Mouse (Mus musculus) kidney, postnatal 36 days (tissue): Measurements from ENCODE around the gene Dhx29.
A peak's percentile ranks its signal among the peaks of the same experiment; 100 is the strongest.
"Not testable (repeated sequence)": the region's sequence is repeated elsewhere in the genome, so short reads cannot be mapped to it uniquely, and the experiment has no call there.

Experiments used
- DNase-seq, 2 experiments: peaks; one replicate each; pipeline ENCODE4 v3.0.0; 2021 to 2022; ENCODE audit warnings: mixed read lengths in 2 of 2

The Dhx29 gene

GRCm38 (mm10) chr13:112987991-112988390 lies 60.7 kb downstream of the Dhx29 start:
- DNase-seq: peak; percentile 24 to 53

GRCm38 (mm10) chr13:112988866-112989265 lies 61.6 kb downstream of the Dhx29 start:
- peak in 1 of 2 experiments; percentile 24 for DNase-seq

GRCm38 (mm10) chr13:112989541-112989940 lies 62.3 kb downstream of the Dhx29 start:
- DNase-seq: peak in 1 of 2 experiments; percentile 18

- DNase-seq: no peak
Measured at GRCm38 (mm10) chr13:112990346-112990745, 63.1 kb downstream of the Dhx29 start.

- DNase-seq: peak; percentile 29 to 55
Measured at GRCm38 (mm10) chr13:112993531-112994152, 66.4 kb downstream of the Dhx29 start, which contains the start of gene Mcidas. Mcidas (plus strand) TSS chr13:112993845.

GRCm38 (mm10) chr13:112994191-112994590 lies 66.9 kb downstream of the Dhx29 start:
- DNase-seq: peak; percentile 64 to 83

- peak in 1 of 2 experiments; percentile 17 for DNase-seq
Measured at GRCm38 (mm10) chr13:112996407-112996806, 69.2 kb downstream of the Dhx29 start.

- no peak for DNase-seq
Measured at GRCm38 (mm10) chr13:112997369-112997768, 70.1 kb downstream of the Dhx29 start.

GRCm38 (mm10) chr13:112998427-112999201 lies 71.4 kb downstream of the Dhx29 start:
- peak in 1 of 2 experiments; percentile 37 for DNase-seq

GRCm38 (mm10) chr13:113000090-113000489 lies 72.8 kb downstream of the Dhx29 start:
- no peak for DNase-seq

GRCm38 (mm10) chr13:113000576-113001318 lies 73.5 kb downstream of the Dhx29 start:
- no peak for DNase-seq

- no peak for DNase-seq
Measured at GRCm38 (mm10) chr13:113012683-113013082, 85.4 kb downstream of the Dhx29 start.

- DNase-seq: not testable (repeated sequence)
Measured at GRCm38 (mm10) chr13:113013174-113013953, 86.1 kb downstream of the Dhx29 start.
